Mouse (Mus musculus): Measurements from ENCODE around the gene Hint3. TPM values are rescaled to one million over a fixed set of nuclear protein-coding genes. Genes with fewer than 3 reads are reported as not detected.

The Hint3 gene
- polyA plus RNA-seq, 2 experiments: 5.5 to 18.1 TPM

DNA sequence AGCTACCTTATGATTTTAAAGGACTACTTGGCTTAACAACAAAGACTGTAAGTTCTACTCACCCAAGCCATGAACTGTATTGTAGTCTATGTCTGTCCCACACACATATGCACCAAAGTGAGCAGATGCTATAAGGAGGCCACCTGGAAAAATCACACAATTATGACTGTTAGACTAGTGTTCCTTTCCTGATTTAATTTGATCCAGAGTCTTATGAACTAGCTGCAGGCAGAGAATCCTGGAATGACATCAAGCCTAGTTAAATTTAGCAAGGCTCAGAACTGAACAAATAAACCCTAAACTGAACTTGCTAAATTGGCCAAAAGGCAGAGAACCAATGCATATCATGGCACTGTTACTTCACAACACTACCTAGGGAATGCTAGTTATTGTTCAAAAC lies 63.1 kb downstream of the Hint3 start:
- H3K27me3 ChIP-seq (ENCODE audit: control insufficient read depth, insufficient read depth, low read length): no peaks in the 10 kb centered on the region
- ATAC-seq (ENCODE audit: insufficient read depth): no peak
- no peak for DNase-seq (ENCODE audit: low read depth in 3 of 3, low spot score in 3 of 3)
- no peak overlapping the region for H3K27ac ChIP-seq
- H3K9ac ChIP-seq (replicated peaks): no peak overlapping the region
- H3K4me1 ChIP-seq (replicated peaks; ENCODE audit: control insufficient read depth in 2 of 2, insufficient read depth in 2 of 2, low read length in 1 of 2): no peaks in the 10 kb centered on the region
- H3K9me3 ChIP-seq (ENCODE audit: control insufficient read depth, low read length): no peaks in the 10 kb centered on the region
- H3K36me3 ChIP-seq (replicated peaks; ENCODE audit: control insufficient read depth, insufficient read depth, low read depth): peaks cover 6% of the 10 kb centered on the region
- no peak overlapping the region for H3K4me3 ChIP-seq (ENCODE audit: insufficient read depth in 1 of 2, low read depth in 2 of 2, low read length in 2 of 2)
- TF ChIP-seq EP300 (IDR thresholded peaks at IDR 0.05; ENCODE audit: low read depth): no peak
- TF ChIP-seq CTCF (IDR thresholded peaks at IDR 0.05; ENCODE audit: low read depth): no peak
- no peak overlapping the region for H3K4me2 ChIP-seq (ENCODE audit: low read depth)

GRCm38 (mm10) chr10:30564651-30565050 lies 64.8 kb downstream of the Hint3 start:
- Histone ChIP-seq H3K27me3 (ENCODE audit: control insufficient read depth, insufficient read depth, low read length) (no peaks in the 10 kb centered on the region), H3K27ac (no peak overlapping the region), H3K9me3 (ENCODE audit: control insufficient read depth, low read length) (no peaks in the 10 kb centered on the region), H3K4me2 (ENCODE audit: low read depth) (no peak overlapping the region), H3K9ac (replicated peaks) (no peak overlapping the region), H3K4me3 (ENCODE audit: insufficient read depth in 1 of 2, low read depth in 2 of 2, low read length in 2 of 2) (no peak overlapping the region), H3K4me1 (replicated peaks; ENCODE audit: control insufficient read depth in 2 of 2, insufficient read depth in 2 of 2, low read length in 1 of 2) (no peaks in the 10 kb centered on the region), H3K36me3 (replicated peaks; ENCODE audit: control insufficient read depth, insufficient read depth, low read depth) (peaks cover 13% of the 10 kb centered on the region)
- DNase-seq (ENCODE audit: low read depth in 3 of 3, low spot score in 3 of 3) (no peak), ATAC-seq (ENCODE audit: insufficient read depth) (no peak)
- 58% methylated on average over 3 of the region's 3 CpGs for WGBS (ENCODE audit: insufficient replicate concordance)
- no peak for TF ChIP-seq CTCF (IDR thresholded peaks at IDR 0.05; ENCODE audit: low read depth)
- no peak for TF ChIP-seq EP300 (IDR thresholded peaks at IDR 0.05; ENCODE audit: low read depth)

Other genes with a start within 250 kb of the Hint3 start
- 3.0 and 4.7 TPM in 2 replicates for gene Trmt11, start 28.9 kb downstream of the Hint3 start, polyA plus RNA-seq (2012; rRNA removed)
- gene Trmt11, start 28.9 kb downstream of the Hint3 start, polyA plus RNA-seq (2014; fragmentation: Nextera tagmentation; extraction: Ambion mirVana): 17.9 and 20.0 TPM in 2 replicates
- gene Ncoa7, start 173.7 kb upstream of the Hint3 start, polyA plus RNA-seq (2012; rRNA removed): 4.9 and 7.7 TPM in 2 replicates
- gene Ncoa7, start 173.7 kb upstream of the Hint3 start, polyA plus RNA-seq (2014; fragmentation: Nextera tagmentation; extraction: Ambion mirVana): 9.0 and 10.6 TPM in 2 replicates
- gene Hey2, start 213.2 kb upstream of the Hint3 start, polyA plus RNA-seq (2012; rRNA removed): 0.60 and 0.65 TPM in 2 replicates
- gene Hey2, start 213.2 kb upstream of the Hint3 start, polyA plus RNA-seq (2014; fragmentation: Nextera tagmentation; extraction: Ambion mirVana): 0.22 and 0.34 TPM in 2 replicates